Mouse (Mus musculus) heart, embryonic 14.5 days (tissue): ENCODE results near the gene Hsd17b1. TPM values are rescaled to one million over a fixed set of nuclear protein-coding genes. Genes with fewer than 3 reads are reported as not detected.

Experiments used
- ATAC-seq: fragments of 200-750 bp; cut with Nextera tagmentation; 2 replicates; pipeline ENCODE4 v1.8.0; 2017; ENCODE audit warnings: low read depth, moderate TSS enrichment; ENCODE audit not compliant: insufficient number of reproducible peaks, insufficient read depth, low FRiP score
- H3K27ac ChIP-seq, 2 experiments: fragments of 200-500 bp in 1 of 2; fragments of 300-500 bp in 1 of 2; sonication (generic) in 1 of 2; replicated peaks in 1 of 2; 2 replicates each; pipeline ENCODE4 v1.5.1; 2012 to 2014; ENCODE audit warnings: low read depth in 2 of 2, low read length in 2 of 2, control low read depth in 1 of 2, mild to moderate bottlenecking in 1 of 2, mixed read lengths in 1 of 2; ENCODE audit not compliant: control insufficient read depth in 1 of 2, insufficient read depth in 1 of 2
- H3K27me3 ChIP-seq: fragments of 300-500 bp; sonication (generic); 2 replicates; pipeline ENCODE4 v1.6.1; 2014; ENCODE audit warnings: mild to moderate bottlenecking, low read length, control low read depth; ENCODE audit not compliant: control insufficient read depth, insufficient read depth
- H3K36me3 ChIP-seq: fragments of 300-500 bp; sonication (generic); 2 replicates; pipeline ENCODE4 v1.6.1; 2014; ENCODE audit warnings: mild to moderate bottlenecking, control low read depth, low read length, mixed read lengths; ENCODE audit not compliant: control insufficient read depth, insufficient read depth
- H3K4me1 ChIP-seq, 2 experiments: fragments of 200-500 bp in 1 of 2; fragments of 300-500 bp in 1 of 2; sonication (generic) in 1 of 2; 2 replicates each; pipeline ENCODE4 v1.6.1; 2012 to 2014; ENCODE audit warnings: low read length in 2 of 2, control low read depth in 1 of 2, mixed read lengths in 1 of 2; ENCODE audit not compliant: control insufficient read depth in 2 of 2, insufficient read depth in 2 of 2
- H3K4me2 ChIP-seq: fragments of 300-500 bp; sonication (generic); 2 replicates; pipeline ENCODE4 v1.6.1; 2014; ENCODE audit warnings: mild to moderate bottlenecking, low read length
- H3K4me3 ChIP-seq, 2 experiments: fragments of 200-500 bp in 1 of 2; fragments of 300-500 bp in 1 of 2; sonication (generic) in 1 of 2; 2 replicates each; pipeline ENCODE4 v1.5.1; 2012 to 2014; ENCODE audit warnings: low read length in 2 of 2, mild to moderate bottlenecking in 2 of 2, control low read depth in 1 of 2, low read depth in 1 of 2, moderate library complexity in 1 of 2; ENCODE audit not compliant: control insufficient read depth in 1 of 2, insufficient read depth in 1 of 2
- H3K9ac ChIP-seq: fragments of 300-500 bp; sonication (generic); 2 replicates; pipeline ENCODE4 v1.6.1; 2014; ENCODE audit warnings: mild to moderate bottlenecking, low read length
- H3K9me3 ChIP-seq: fragments of 300-500 bp; sonication (generic); 2 replicates; pipeline ENCODE4 v1.6.1; 2016; ENCODE audit warnings: low read length, control low read depth; ENCODE audit not compliant: control insufficient read depth
- WGBS: fragments of 180-500 bp; shearing (Covaris S2); extraction: QIAGEN DNeasy Blood & Tissue Kit; methylation state at CpG from one replicate; pipeline ENCODE4 v1.1.7; 2014; 5-methylcytosine and 5-hydroxymethylcytosine counted together
- polyA plus RNA-seq: library from polyadenylated mRNA; unstranded; fragments of >200 nt; fragmentation: Nextera tagmentation; extraction: Ambion mirVana; gene quantifications from 2 replicates; pipeline ENCODE4 v1.2.1, GENCODE M21; 2014

Gene Hsd17b1
- polyA plus RNA-seq: 0.30 TPM in 1 of 2 replicates, not detected in the other

GRCm38 (mm10) chr11:101078121-101078520 is at the start of gene Hsd17b1:
TSS of gene Hsd17b1 (plus strand) at chr11:101078411.
- Histone ChIP-seq H3K27ac (no peak within 1 kb of the TSS), H3K27me3 (peaks cover 46% of the 10 kb centered on the region), H3K4me2 (no peak within 1 kb of the TSS), H3K9ac (no peak within 1 kb of the TSS), H3K4me1 (peaks cover 6 to 11% of the 10 kb centered on the region in 2 experiments), H3K4me3 (no peak within 1 kb of the TSS), H3K36me3 (0 out of 2 replicates have a peak, but pooled peaks cover 3% of the 10 kb centered on the region), H3K9me3 (no peaks in the 10 kb centered on the region)
- 68% methylated on average over 9 of the region's 9 CpGs for WGBS
- ATAC-seq: no peak

- Histone ChIP-seq H3K4me2 (no peak overlapping the region), H3K27me3 (no peaks in the 10 kb centered on the region), H3K9me3 (no peaks in the 10 kb centered on the region), H3K27ac (peak overlapping the region; percentile 79 to 96; a peak in 3 of 4 replicates), H3K4me1 (peaks cover 19 to 34% of the 10 kb centered on the region in 2 experiments), H3K9ac (no peak overlapping the region), H3K4me3 (no peak overlapping the region), H3K36me3 (peaks cover 84% of the 10 kb centered on the region)
- 86% methylated on average over 8 of the region's 8 CpGs for WGBS
- ATAC-seq: no peak
These were observed 48.9 kb upstream of the Hsd17b1 start for GRCm38 (mm10) chr11:101029320-101029719.

DNA sequence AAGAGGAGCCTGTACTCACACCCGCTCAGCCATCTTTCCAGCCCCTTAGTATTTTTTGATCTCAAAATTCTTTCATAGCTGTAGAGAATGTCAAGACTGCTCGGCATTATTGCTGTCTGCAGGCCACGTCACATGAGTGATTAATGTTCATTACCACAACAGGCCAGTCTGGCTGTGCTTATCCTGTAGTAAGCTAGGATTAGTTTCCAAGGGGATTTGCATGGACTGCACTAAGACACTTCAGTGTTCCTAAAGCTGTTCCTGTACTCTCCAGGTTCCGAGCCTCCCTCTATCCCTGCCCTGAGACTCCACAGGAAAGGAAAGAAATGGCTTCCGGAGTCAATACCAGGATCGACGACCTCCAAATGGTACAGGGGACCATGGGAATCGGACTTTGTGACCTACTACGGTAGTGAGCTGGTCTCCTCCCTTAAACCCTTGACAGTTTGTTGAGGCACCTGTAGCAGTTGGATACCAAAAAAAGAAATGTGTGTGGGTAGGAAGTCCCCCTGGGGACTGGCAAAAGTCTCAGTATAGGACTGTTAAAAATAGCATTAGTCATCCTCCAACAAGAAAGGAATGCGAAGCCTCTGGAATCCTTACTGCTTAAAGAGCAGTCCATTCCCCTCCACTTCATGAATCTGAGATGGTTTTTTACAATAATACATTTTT is 47.9 kb upstream of the Hsd17b1 start:
- Histone ChIP-seq H3K27ac (peak overlapping the region; percentile 96 to 98), H3K4me2 (peak overlapping the region; percentile 23; the same call in 1 of the 2 replicates), H3K27me3 (no peaks in the 10 kb centered on the region), H3K4me1 (peaks cover 19 to 34% of the 10 kb centered on the region in 2 experiments), H3K9me3 (no peaks in the 10 kb centered on the region), H3K36me3 (peaks cover 84% of the 10 kb centered on the region), H3K4me3 (no peak overlapping the region), H3K9ac (peak overlapping the region; percentile 16; the same call in 1 of the 2 replicates)
- ATAC-seq: peak; percentile 84; the same call in 1 of the 2 replicates
- 37% methylated on average over 10 of the region's 10 CpGs for WGBS

DNA sequence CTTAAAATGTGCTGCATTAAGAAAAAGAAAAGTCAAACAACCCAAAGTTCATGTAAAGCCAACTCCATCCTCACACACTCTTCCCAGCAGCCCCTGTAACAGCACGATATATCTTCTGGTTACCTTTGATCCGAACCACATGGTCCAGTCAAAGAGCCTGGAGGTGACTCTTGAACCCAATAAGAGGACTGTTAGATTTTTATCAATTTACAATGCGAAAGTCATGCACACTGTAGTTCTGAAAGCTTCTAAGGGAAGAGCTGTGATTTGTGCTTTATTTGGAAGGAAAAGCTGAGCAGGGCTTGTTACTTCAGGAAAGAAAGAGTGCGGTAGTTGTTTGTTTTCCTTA is 47.4 kb upstream of the Hsd17b1 start:
- Histone ChIP-seq H3K4me2 (peak overlapping the region; percentile 23; the same call in 1 of the 2 replicates), H3K36me3 (peaks cover 84% of the 10 kb centered on the region), H3K27ac (peak overlapping the region; percentile 96 to 98), H3K9ac (no peak overlapping the region), H3K4me3 (no peak overlapping the region), H3K4me1 (peaks cover 19 to 34% of the 10 kb centered on the region in 2 experiments), H3K9me3 (no peaks in the 10 kb centered on the region), H3K27me3 (no peaks in the 10 kb centered on the region)
- ATAC-seq: no peak
- 65% methylated on average over 4 of the region's 4 CpGs for WGBS

- H3K9me3 ChIP-seq: no peaks in the 10 kb centered on the region
- peaks cover 86% of the 10 kb centered on the region for H3K36me3 ChIP-seq
- H3K27me3 ChIP-seq: no peaks in the 10 kb centered on the region
- H3K4me1 ChIP-seq: peaks cover 19 to 34% of the 10 kb centered on the region in 2 experiments
- H3K4me2 ChIP-seq: no peak overlapping the region
- ATAC-seq: no peak
- 88% methylated on average over 1 of the region's 1 CpGs for WGBS
- H3K9ac ChIP-seq: no peak overlapping the region
- H3K27ac ChIP-seq: peak overlapping the region in 1 of 2 experiments; percentile 96; a peak in 2 of 4 replicates
- H3K4me3 ChIP-seq: no peak overlapping the region
These were observed 46.7 kb upstream of the Hsd17b1 start for GRCm38 (mm10) chr11:101031470-101031869.

- Histone ChIP-seq H3K27me3 (no peaks in the 10 kb centered on the region), H3K4me2 (no peak overlapping the region), H3K27ac (no peak overlapping the region), H3K9me3 (no peaks in the 10 kb centered on the region), H3K4me1 (peaks cover 13 to 21% of the 10 kb centered on the region in 2 experiments), H3K9ac (no peak overlapping the region), H3K4me3 (no peak overlapping the region), H3K36me3 (peaks cover 97% of the 10 kb centered on the region)
- no peak for ATAC-seq
- 94% methylated on average over 17 of the region's 17 CpGs for whole genome bisulfite sequencing
These were observed 44.2 kb upstream of the Hsd17b1 start for GRCm38 (mm10) chr11:101033856-101034500.

- Histone ChIP-seq H3K4me2 (no peak overlapping the region), H3K4me1 (peaks cover 8 to 14% of the 10 kb centered on the region in 2 experiments), H3K9me3 (no peaks in the 10 kb centered on the region), H3K27me3 (no peaks in the 10 kb centered on the region), H3K9ac (no peak overlapping the region), H3K27ac (no peak overlapping the region), H3K36me3 (peaks cover 98% of the 10 kb centered on the region), H3K4me3 (no peak overlapping the region)
- WGBS: 90% methylated on average over 8 of the region's 8 CpGs
- no peak for ATAC-seq
These were observed 43.4 kb upstream of the Hsd17b1 start for GRCm38 (mm10) chr11:101034614-101035327.
